Mouse (Mus musculus): ENCODE results near the gene Usp43. TPM values are rescaled to one million over a fixed set of nuclear protein-coding genes. Genes with fewer than 3 reads are reported as not detected.

Usp43 gene
- polyA plus RNA-seq, 1 experiment from 2014 or later = 0.24 TPM

GRCm38 (mm10) chr11:67865100-67865499, 56.9 kb downstream of the Usp43 start:
- H3K27me3 ChIP-seq (ENCODE audit: insufficient read depth, poor library complexity, severe bottlenecking) = no peaks in the 10 kb centered on the region
- H3K4me1 ChIP-seq = peaks cover 12% of the 10 kb centered on the region
- WGBS = 66% methylated on average over 5 of the region's 5 CpGs
- H3K9me3 ChIP-seq = no peaks in the 10 kb centered on the region
- H3K36me3 ChIP-seq = no peaks in the 10 kb centered on the region
- no peak overlapping the region for H3K27ac ChIP-seq
- DNase-seq (ENCODE audit: low spot score) = peak; percentile 50
- H3K4me3 ChIP-seq = no peak overlapping the region

DNA sequence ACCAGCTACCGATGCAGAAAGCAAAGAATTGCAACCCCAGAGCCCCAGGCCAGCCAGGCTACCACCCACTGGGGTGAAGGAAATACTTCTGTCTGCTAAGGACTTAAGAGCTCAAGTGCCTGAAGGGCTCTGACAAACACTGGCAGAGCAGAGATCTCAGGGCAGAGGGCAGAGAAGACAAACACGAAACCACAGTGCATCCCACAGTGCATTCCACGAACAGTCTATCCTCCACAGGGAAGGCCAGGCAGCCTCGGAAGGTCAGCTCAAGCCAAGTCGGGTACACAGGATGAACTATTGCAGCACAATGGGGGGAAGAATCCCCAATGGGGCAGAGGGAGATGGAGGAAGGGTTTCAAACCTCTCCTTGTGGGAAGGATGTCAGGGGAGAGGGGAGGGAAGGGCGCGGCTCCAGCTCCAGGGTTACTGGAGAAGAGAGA, 60.5 kb downstream of the Usp43 start:
- Histone ChIP-seq H3K27me3 (ENCODE audit: insufficient read depth, poor library complexity, severe bottlenecking) (no peaks in the 10 kb centered on the region), H3K36me3 (no peaks in the 10 kb centered on the region), H3K27ac (peak overlapping the region; percentile 56; the same call in 1 of the 2 replicates), H3K9me3 (no peaks in the 10 kb centered on the region), H3K4me1 (peaks cover 12% of the 10 kb centered on the region), H3K4me3 (peak overlapping the region; percentile 19)
- WGBS = 5% methylated on average over 7 of the region's 7 CpGs
- DNase-seq (ENCODE audit: low spot score) = peak; percentile 62

- 50% methylated on average over 7 of the region's 7 CpGs for WGBS
- Histone ChIP-seq H3K9me3 (no peaks in the 10 kb centered on the region), H3K4me1 (peaks cover 12% of the 10 kb centered on the region), H3K4me3 (no peak overlapping the region), H3K27me3 (ENCODE audit: insufficient read depth, poor library complexity, severe bottlenecking) (no peaks in the 10 kb centered on the region), H3K27ac (peak overlapping the region; percentile 56; the same call in 1 of the 2 replicates), H3K36me3 (no peaks in the 10 kb centered on the region)
- no peak for DNase-seq (ENCODE audit: low spot score)
These were observed 61.1 kb downstream of the Usp43 start for GRCm38 (mm10) chr11:67860743-67861398.

DNA sequence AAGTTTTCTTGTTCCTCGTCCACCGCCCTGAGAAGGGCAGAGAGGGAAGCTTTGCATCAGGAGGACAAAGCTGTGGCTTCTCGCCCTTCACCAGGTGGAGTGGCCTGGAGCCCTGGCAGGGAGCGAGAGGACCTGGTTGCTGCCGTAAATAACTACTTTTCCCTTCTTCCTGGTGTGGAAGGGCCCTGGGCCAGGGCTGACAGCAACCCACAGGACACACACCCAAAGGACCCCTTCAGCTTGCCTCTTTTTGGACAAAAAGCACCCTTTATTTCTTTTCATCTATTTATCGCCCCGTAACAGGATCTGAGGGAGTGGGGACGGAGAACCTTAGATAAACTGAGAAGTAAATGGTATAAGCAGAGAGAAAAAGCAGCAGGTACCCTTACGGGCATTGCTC, 63.4 kb downstream of the Usp43 start:
- H3K27me3 ChIP-seq (ENCODE audit: insufficient read depth, poor library complexity, severe bottlenecking) = no peaks in the 10 kb centered on the region
- no peak overlapping the region for H3K27ac ChIP-seq
- DNase-seq (ENCODE audit: low spot score) = peak; percentile 67
- no peaks in the 10 kb centered on the region for H3K9me3 ChIP-seq
- H3K4me1 ChIP-seq = peaks cover 12% of the 10 kb centered on the region
- WGBS = 83% methylated on average over 9 of the region's 9 CpGs
- H3K4me3 ChIP-seq = no peak overlapping the region
- H3K36me3 ChIP-seq = no peaks in the 10 kb centered on the region

DNA sequence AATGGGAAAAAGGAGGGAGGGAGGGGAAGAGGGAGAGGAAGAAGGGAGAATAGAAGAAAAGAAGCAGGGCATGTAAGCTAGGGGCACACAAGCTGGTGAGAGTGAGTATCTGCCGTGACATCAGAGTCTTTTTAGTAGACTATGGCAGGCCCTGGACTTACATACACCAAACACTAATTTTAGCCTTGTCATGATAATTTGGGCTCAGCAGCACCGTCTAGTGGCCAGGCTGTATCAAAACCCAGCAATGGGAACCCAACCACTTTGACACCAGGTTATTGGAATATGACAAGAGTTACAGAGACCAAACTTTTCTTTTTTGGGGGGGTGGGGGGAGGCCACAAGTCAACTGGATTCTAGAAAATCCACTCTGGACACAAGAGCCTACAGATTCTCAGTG, 66.9 kb downstream of the Usp43 start:
- no peak overlapping the region for H3K4me3 ChIP-seq
- H3K9me3 ChIP-seq = no peaks in the 10 kb centered on the region
- H3K27ac ChIP-seq = no peak overlapping the region
- no peaks in the 10 kb centered on the region for H3K27me3 ChIP-seq (ENCODE audit: insufficient read depth, poor library complexity, severe bottlenecking)
- no peak for DNase-seq (ENCODE audit: low spot score)
- 25% methylated on average over 2 of the region's 2 CpGs for WGBS
- H3K36me3 ChIP-seq = no peaks in the 10 kb centered on the region
- H3K4me1 ChIP-seq = no peaks in the 10 kb centered on the region; the same call in 1 of the 2 replicates

DNA sequence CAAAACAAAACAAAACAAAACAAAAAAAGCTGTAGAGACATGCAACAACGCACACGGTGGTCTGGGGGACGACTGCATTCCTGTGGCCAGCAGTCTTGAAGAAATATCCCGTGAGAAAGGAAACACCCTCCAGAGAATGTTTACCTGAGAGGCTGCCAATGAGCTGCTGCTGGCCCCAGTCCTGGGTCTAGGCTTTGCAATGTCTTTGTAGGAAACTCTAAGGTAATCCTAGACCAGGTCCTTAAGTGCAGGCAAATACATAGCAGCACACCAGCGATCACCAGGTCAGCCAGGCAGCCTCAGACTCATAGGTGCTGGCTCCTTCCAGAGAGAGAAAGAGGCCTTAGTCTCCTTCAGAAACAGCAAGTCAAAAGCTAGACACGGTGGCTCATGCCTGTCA, 68.0 kb downstream of the Usp43 start:
- Histone ChIP-seq H3K27me3 (ENCODE audit: insufficient read depth, poor library complexity, severe bottlenecking) (no peaks in the 10 kb centered on the region), H3K36me3 (no peaks in the 10 kb centered on the region), H3K9me3 (no peaks in the 10 kb centered on the region), H3K4me1 (no peaks in the 10 kb centered on the region; the same call in 1 of the 2 replicates), H3K27ac (no peak overlapping the region), H3K4me3 (no peak overlapping the region)
- WGBS = 41% methylated on average over 6 of the region's 6 CpGs
- no peak for DNase-seq (ENCODE audit: low spot score)

- no peak for DNase-seq (ENCODE audit: low spot score)
- Histone ChIP-seq H3K27me3 (ENCODE audit: insufficient read depth, poor library complexity, severe bottlenecking) (no peaks in the 10 kb centered on the region), H3K4me3 (no peak overlapping the region), H3K36me3 (no peaks in the 10 kb centered on the region), H3K9me3 (no peaks in the 10 kb centered on the region), H3K27ac (no peak overlapping the region), H3K4me1 (no peaks in the 10 kb centered on the region)
- WGBS = 62% methylated on average over 5 of the region's 5 CpGs
These were observed 70.2 kb downstream of the Usp43 start for GRCm38 (mm10) chr11:67851770-67852169.

GRCm38 (mm10) chr11:67845193-67845592, 76.8 kb downstream of the Usp43 start:
- WGBS = 79% methylated on average over 4 of the region's 4 CpGs
- Histone ChIP-seq H3K4me3 (no peak overlapping the region), H3K9me3 (no peaks in the 10 kb centered on the region), H3K4me1 (no peaks in the 10 kb centered on the region), H3K27me3 (ENCODE audit: insufficient read depth, poor library complexity, severe bottlenecking) (no peaks in the 10 kb centered on the region), H3K27ac (no peak overlapping the region), H3K36me3 (no peaks in the 10 kb centered on the region)
- DNase-seq (ENCODE audit: low spot score) = no peak

GRCm38 (mm10) chr11:67839810-67840209, 82.1 kb downstream of the Usp43 start:
- no peak overlapping the region for H3K4me3 ChIP-seq
- no peaks in the 10 kb centered on the region for H3K27me3 ChIP-seq (ENCODE audit: insufficient read depth, poor library complexity, severe bottlenecking)
- H3K4me1 ChIP-seq = peaks cover 6% of the 10 kb centered on the region; the same call in 1 of the 2 replicates
- H3K9me3 ChIP-seq = no peaks in the 10 kb centered on the region
- 80% methylated on average over 1 of the region's 1 CpGs for WGBS
- no peak for DNase-seq (ENCODE audit: low spot score)
- H3K27ac ChIP-seq = no peak overlapping the region
- H3K36me3 ChIP-seq = no peaks in the 10 kb centered on the region

- Histone ChIP-seq H3K9me3 (no peaks in the 10 kb centered on the region), H3K36me3 (no peaks in the 10 kb centered on the region), H3K4me1 (peaks cover 6% of the 10 kb centered on the region; the same call in 1 of the 2 replicates), H3K27ac (no peak overlapping the region), H3K4me3 (no peak overlapping the region), H3K27me3 (ENCODE audit: insufficient read depth, poor library complexity, severe bottlenecking) (no peaks in the 10 kb centered on the region)
- 82% methylated on average over 10 of the region's 10 CpGs for WGBS
- no peak for DNase-seq (ENCODE audit: low spot score)
These were observed 86.4 kb downstream of the Usp43 start for GRCm38 (mm10) chr11:67835408-67836078.

DNA sequence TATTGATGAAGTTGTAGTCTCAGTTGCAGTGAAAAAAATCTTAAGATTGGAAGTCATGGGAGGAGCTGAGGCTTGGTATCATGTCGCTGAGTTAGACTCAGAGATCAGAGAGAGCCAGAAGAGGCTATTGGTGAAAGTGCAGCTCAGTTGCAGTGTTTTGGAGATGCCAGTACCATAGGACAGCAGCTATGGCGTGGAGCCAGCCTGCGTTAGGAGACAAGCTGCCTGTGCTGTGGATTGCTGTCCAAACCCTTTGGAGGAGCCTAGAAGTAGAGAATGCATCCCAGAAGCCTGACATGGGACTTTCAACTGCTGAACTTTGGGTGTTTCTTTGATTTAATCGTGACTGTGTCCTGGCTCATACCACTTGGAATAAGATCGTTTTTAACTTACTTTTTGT, 90.1 kb downstream of the Usp43 start:
- Histone ChIP-seq H3K27ac (no peak overlapping the region), H3K36me3 (no peaks in the 10 kb centered on the region), H3K27me3 (ENCODE audit: insufficient read depth, poor library complexity, severe bottlenecking) (no peaks in the 10 kb centered on the region), H3K4me3 (no peak overlapping the region), H3K9me3 (no peaks in the 10 kb centered on the region), H3K4me1 (peaks cover 11% of the 10 kb centered on the region; the same call in 1 of the 2 replicates)
- DNase-seq (ENCODE audit: low spot score) = no peak
- WGBS = 67% methylated on average over 5 of the region's 5 CpGs

DNA sequence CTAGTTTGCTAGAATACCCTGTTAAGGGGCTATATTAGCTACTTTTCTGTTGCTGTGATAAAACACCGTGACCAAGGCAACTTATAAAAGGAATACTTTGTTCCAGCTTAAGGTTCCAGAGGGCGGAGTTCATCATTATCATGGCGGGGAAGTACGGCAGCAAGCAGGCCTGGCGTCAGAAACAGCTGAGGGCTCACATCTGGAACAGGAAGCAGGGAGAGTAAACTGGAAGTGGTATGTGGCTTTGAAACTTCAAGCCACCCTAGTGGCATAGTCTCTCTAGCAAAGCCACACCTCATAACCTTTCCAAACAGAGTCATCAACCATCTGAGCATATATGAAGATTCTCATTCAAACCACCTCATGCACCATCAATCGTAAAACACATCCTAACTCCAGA, 92.4 kb downstream of the Usp43 start:
- Histone ChIP-seq H3K4me1 (peaks cover 17% of the 10 kb centered on the region), H3K4me3 (no peak overlapping the region), H3K27me3 (ENCODE audit: insufficient read depth, poor library complexity, severe bottlenecking) (no peaks in the 10 kb centered on the region), H3K36me3 (no peaks in the 10 kb centered on the region), H3K27ac (no peak overlapping the region), H3K9me3 (no peaks in the 10 kb centered on the region)
- no peak for DNase-seq (ENCODE audit: low spot score)
- WGBS = 69% methylated on average over 6 of the region's 6 CpGs

- Histone ChIP-seq H3K36me3 (no peaks in the 10 kb centered on the region), H3K4me1 (peaks cover 17% of the 10 kb centered on the region), H3K9me3 (no peaks in the 10 kb centered on the region), H3K27ac (0 out of 2 replicates have a peak overlapping the region, but pooled peaks have one; percentile 6), H3K4me3 (no peak overlapping the region), H3K27me3 (ENCODE audit: insufficient read depth, poor library complexity, severe bottlenecking) (no peaks in the 10 kb centered on the region)
- DNase-seq (ENCODE audit: low spot score) = no peak
- WGBS = 55% methylated on average over 12 of the region's 12 CpGs
These were observed 93.4 kb downstream of the Usp43 start for GRCm38 (mm10) chr11:67828360-67829059.

Data from heart, embryonic 10.5 days (tissue).